Mouse (Mus musculus) myocyte (in vitro differentiated cells): Measurements from ENCODE around the gene Fcrlb.

Experiments
- E2F4 ChIP-seq: IDR thresholded peaks from one replicate; pipeline ENCODE4 v1.6.1; 2011; ENCODE audit warnings: mild to moderate bottlenecking, control low read depth, moderate library complexity; ENCODE audit not compliant: insufficient read depth
- MAX ChIP-seq: IDR thresholded peaks from one replicate; pipeline ENCODE4 v1.6.1; 2011; ENCODE audit warnings: low read depth, mild to moderate bottlenecking, control low read depth
- MYOG ChIP-seq, 3 experiments: IDR thresholded peaks; one replicate each; pipeline ENCODE4 v1.6.1; 2011; ENCODE audit warnings: control low read depth in 2 of 3, low read depth in 2 of 3, mild to moderate bottlenecking in 2 of 3; ENCODE audit not compliant: insufficient read length in 2 of 3, control insufficient read depth in 1 of 3, insufficient read depth in 1 of 3
- POLR2A ChIP-seq: IDR thresholded peaks from one replicate; pipeline ENCODE4 v1.6.1; 2011; ENCODE audit warnings: low read depth, mild to moderate bottlenecking, control low read depth, moderate library complexity; ENCODE audit not compliant: insufficient read length
- POLR2AphosphoS2 ChIP-seq: IDR thresholded peaks from one replicate; pipeline ENCODE4 v1.6.1; 2011; ENCODE audit warnings: low read depth, control low read depth; ENCODE audit not compliant: insufficient read length
- TCF12 ChIP-seq: IDR thresholded peaks from one replicate; pipeline ENCODE4 v1.6.1; 2011; ENCODE audit warnings: mild to moderate bottlenecking, control low read depth; ENCODE audit not compliant: poor library complexity, insufficient read depth, severe bottlenecking
- USF1 ChIP-seq: IDR thresholded peaks from one replicate; pipeline ENCODE4 v1.6.1; 2011; ENCODE audit warnings: low read depth, mild to moderate bottlenecking, control low read depth, moderate library complexity

DNA sequence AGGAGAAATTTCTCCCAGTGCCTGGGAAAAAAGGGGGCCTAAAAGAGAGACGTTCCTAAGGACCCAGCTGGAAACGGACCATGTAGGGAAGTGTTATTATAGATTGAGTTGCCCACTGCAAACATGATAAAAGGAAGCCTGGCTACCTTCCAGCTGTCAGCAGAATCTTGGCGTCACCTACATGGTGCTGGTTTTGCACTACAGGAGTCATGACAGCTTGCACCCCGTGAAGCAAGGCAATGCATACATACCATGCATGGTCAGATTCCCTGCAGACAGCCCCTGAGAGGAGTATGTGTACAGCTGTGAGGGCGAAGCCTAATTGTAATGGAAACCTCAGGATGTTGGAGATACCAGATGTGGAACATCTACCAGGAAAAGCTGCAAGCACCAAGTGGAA is 2.9 kb upstream of the Fcrlb start:
- TF ChIP-seq E2F4 = no peak
- no peak for TF ChIP-seq POLR2AphosphoS2
- no peak for TF ChIP-seq USF1
- TF ChIP-seq MYOG (IDR thresholded peaks at IDR 0.05; ENCODE audit: control insufficient read depth in 1 of 3, insufficient read depth in 1 of 3, insufficient read length in 2 of 3, low read depth in 2 of 3) = no peak
- TF ChIP-seq TCF12 = no peak
- no peak for TF ChIP-seq POLR2A
- no peak for TF ChIP-seq MAX
